In the genomic region with DNA sequence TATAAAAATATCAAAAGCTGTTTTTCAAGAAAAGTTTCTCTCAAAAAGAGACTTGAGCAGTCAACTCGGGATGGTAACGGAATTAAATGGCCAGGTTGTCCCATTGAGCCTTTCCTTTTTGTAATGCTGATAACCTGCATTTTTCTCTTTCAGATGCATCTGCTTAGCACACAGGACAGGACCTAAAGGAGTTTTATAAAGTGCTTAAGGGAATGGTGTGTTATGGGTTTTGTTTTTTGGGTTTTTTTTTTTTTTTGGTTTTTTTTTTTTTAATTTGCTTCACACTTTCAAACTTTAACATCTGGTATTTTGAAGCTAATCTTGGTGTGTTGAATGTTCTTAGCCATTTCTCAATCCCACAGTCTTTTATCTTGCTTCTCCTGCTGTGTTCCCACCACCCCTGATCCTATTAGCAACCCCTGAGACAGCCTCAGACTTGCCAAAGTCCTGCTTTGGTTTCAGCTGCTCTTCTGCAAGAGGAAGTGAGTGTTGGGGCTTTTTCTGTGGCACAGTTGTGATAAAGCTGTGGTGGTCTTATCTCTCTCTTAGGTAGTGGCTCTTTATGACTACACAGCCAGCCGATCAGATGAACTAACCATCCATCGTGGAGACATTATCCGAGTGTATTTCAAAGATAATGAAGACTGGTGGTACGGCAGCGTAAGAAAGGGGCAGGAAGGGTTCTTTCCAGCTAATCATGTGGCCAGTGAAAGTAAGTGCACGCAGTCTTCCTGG, we compare ENCODE assay signal across 8 mouse cellular contexts.
DNase-seq lines count a peak whose midpoint lies in the region; ATAC-seq and TF ChIP-seq lines count a peak whose summit lies in the region.

No protein-coding gene starts in this region.

- H3K27me3 ChIP-seq in forebrain, embryonic 13.5 days, result peaks cover 12% of the 10 kb centered on the region; the same call in 1 of the 2 replicates
- no peaks in the 10 kb centered on the region for H3K27me3 ChIP-seq in forebrain, postnatal 0 days (ENCODE audit: insufficient read depth, low read length)
- H3K27me3 ChIP-seq in intestine, embryonic 14.5 days (replicated peaks; ENCODE audit: control insufficient read depth, insufficient read depth, low read length), result peaks cover 3% of the 10 kb centered on the region; the same call in 1 of the 2 replicates
- no peaks in the 10 kb centered on the region for H3K27me3 ChIP-seq in splenic B cell, adult 2 months (ENCODE audit: control insufficient read depth, insufficient read depth, low read length, poor library complexity, severe bottlenecking)

- TF ChIP-seq CTCF in forebrain, postnatal 0 days (IDR thresholded peaks at IDR 0.05; ENCODE audit: low read depth), result no peak

- H3K4me1 ChIP-seq in forebrain, embryonic 13.5 days, result peaks cover 13% of the 10 kb centered on the region
- H3K4me1 ChIP-seq in forebrain, postnatal 0 days (ENCODE audit: insufficient read depth), result no peaks in the 10 kb centered on the region
- H3K4me1 ChIP-seq in intestine, embryonic 14.5 days (replicated peaks; ENCODE audit: control insufficient read depth, insufficient read depth, low read length), result no peaks in the 10 kb centered on the region

- no peaks in the 10 kb centered on the region for H3K9me3 ChIP-seq in forebrain, embryonic 13.5 days (replicated peaks)
- no peaks in the 10 kb centered on the region for H3K9me3 ChIP-seq in forebrain, postnatal 0 days (ENCODE audit: low read length)
- H3K9me3 ChIP-seq in intestine, embryonic 14.5 days (ENCODE audit: control insufficient read depth, low read length), result no peaks in the 10 kb centered on the region

- peak overlapping the region; percentile 40 for H3K4me2 ChIP-seq in forebrain, embryonic 13.5 days
- H3K4me2 ChIP-seq in forebrain, postnatal 0 days (ENCODE audit: low read depth), result no peak overlapping the region
- H3K4me2 ChIP-seq in intestine, embryonic 14.5 days (ENCODE audit: low read length), result 0 out of 2 replicates have a peak overlapping the region, but pooled peaks have one; percentile 7

- H3K9ac ChIP-seq in forebrain, embryonic 13.5 days, result no peak overlapping the region
- H3K9ac ChIP-seq in forebrain, postnatal 0 days, result no peak overlapping the region
- no peak overlapping the region for H3K9ac ChIP-seq in intestine, embryonic 14.5 days (ENCODE audit: low read length)

- ATAC-seq in forebrain, embryonic 13.5 days, result no peak
- ATAC-seq in forebrain, postnatal 0 days, result no peak
- no peak for ATAC-seq in intestine, embryonic 14.5 days (replicated peaks; ENCODE audit: low FRiP score, low TSS enrichment, low read depth)

- no peak overlapping the region for H3K4me3 ChIP-seq in forebrain, embryonic 13.5 days
- no peak overlapping the region for H3K4me3 ChIP-seq in forebrain, postnatal 0 days (ENCODE audit: low read depth, low read length)
- no peak overlapping the region for H3K4me3 ChIP-seq in intestine, embryonic 14.5 days (ENCODE audit: low read depth, low read length)

- WGBS in forebrain, embryonic 13.5 days, result 10% methylated on average over 8 of the region's 8 CpGs
- WGBS in forebrain, postnatal 0 days, result 21% methylated on average over 8 of the region's 8 CpGs
- 26% methylated on average over 8 of the region's 8 CpGs for WGBS in intestine, embryonic 14.5 days

- peaks cover 8% of the 10 kb centered on the region; the same call in 1 of the 2 replicates for H3K36me3 ChIP-seq in forebrain, embryonic 13.5 days (ENCODE audit: poor library complexity, severe bottlenecking)
- peaks cover 22% of the 10 kb centered on the region for H3K36me3 ChIP-seq in forebrain, postnatal 0 days (ENCODE audit: insufficient read depth)
- H3K36me3 ChIP-seq in intestine, embryonic 14.5 days (ENCODE audit: control insufficient read depth, insufficient read depth, low read length), result no peaks in the 10 kb centered on the region
- H3K36me3 ChIP-seq in splenic B cell, adult 2 months (ENCODE audit: control insufficient read depth, insufficient read depth, low read length, poor library complexity, severe bottlenecking), result no peaks in the 10 kb centered on the region

- H3K27ac ChIP-seq in forebrain, embryonic 13.5 days, result no peak overlapping the region
- no peak overlapping the region for H3K27ac ChIP-seq in forebrain, postnatal 0 days (ENCODE audit: low read depth, low read length)
- H3K27ac ChIP-seq in intestine, embryonic 14.5 days (ENCODE audit: low read depth), result no peak overlapping the region

- no peak for DNase-seq in forebrain, postnatal 0 days
- peak; percentile 45 to 49 for DNase-seq in spleen, postnatal 36 days (ENCODE audit: low spot score in 2 of 2)
- no peak for DNase-seq in spleen, adult 12 weeks (ENCODE audit: low spot score)
- DNase-seq in intestine, embryonic 14.5 days (ENCODE audit: low spot score), result no peak
- DNase-seq in splenic B cell, adult 2 months (ENCODE audit: low read depth, low spot score), result peak; percentile 47
- DNase-seq in gastrocnemius, adult 18-20 months (ENCODE audit: low spot score), result no peak
- DNase-seq in cerebellum, adult 18-20 months, result no peak

Comparison
In these comparisons a context has a peak if more than half of its experiments do, and no peak if none do; other contexts are left out.
1. DNase-seq: peak in spleen, postnatal 36 days (2 of 2) and splenic B cell, adult 2 months (single experiment); none in forebrain, postnatal 0 days (single experiment), spleen, adult 12 weeks (single experiment), intestine, embryonic 14.5 days (single experiment), gastrocnemius, adult 18-20 months (single experiment) and cerebellum, adult 18-20 months (0 of 2).